ENCODE assay signal across 16 mouse cellular contexts in the genomic region with DNA sequence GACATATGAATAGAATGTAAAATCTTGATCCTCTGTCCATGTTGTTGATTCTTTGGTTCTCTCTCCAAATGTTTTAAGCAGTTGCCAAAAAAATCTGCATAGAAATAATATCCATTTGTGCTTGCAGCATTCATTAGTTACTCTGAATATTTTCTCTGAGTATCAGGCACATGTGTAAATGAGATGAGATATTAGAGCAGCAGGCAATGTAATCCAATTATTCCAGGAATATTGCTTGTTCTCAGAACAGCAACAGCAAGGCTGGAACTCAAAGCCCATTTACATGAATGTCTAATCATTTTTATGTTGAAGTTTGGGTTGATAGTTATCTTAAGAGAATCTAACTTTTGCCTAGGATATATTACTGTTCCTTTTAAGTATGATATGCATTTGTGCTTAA.
DNase-seq lines count a peak whose midpoint lies in the region; ATAC-seq and TF ChIP-seq lines count a peak whose summit lies in the region.
"Had no signal": no experiment of that assay in that cellular context is flagged by ENCODE, and none has a peak within 500 bp of the region (broad histone marks: within the 10 kb centered on the region; RNA-seq: fewer than 3 reads in every experiment).

No protein-coding gene starts in this region.

- TF ChIP-seq CTCF in forebrain, postnatal 0 days (IDR thresholded peaks at IDR 0.05; ENCODE audit: low read depth), result no peak
- no peak for TF ChIP-seq CTCF in brain, embryonic 14.5 days (IDR thresholded peaks at IDR 0.05; ENCODE audit: borderline replicate concordance, extremely low read depth, insufficient read depth, insufficient read length)

- no peak overlapping the region for H3K9ac ChIP-seq in forebrain, embryonic 14.5 days (ENCODE audit: low read length)
- H3K9ac ChIP-seq in forebrain, postnatal 0 days, result no peak overlapping the region
- H3K9ac ChIP-seq in forebrain, embryonic 16.5 days (replicated peaks; ENCODE audit: low read depth, low read length), result no peak overlapping the region
- no peak overlapping the region for H3K9ac ChIP-seq in forebrain, embryonic 12.5 days
- no peak overlapping the region for H3K9ac ChIP-seq in kidney, embryonic 16.5 days (replicated peaks; ENCODE audit: low read length)
- H3K9ac ChIP-seq: embryonic facial prominence, embryonic 12.5 days had no signal

- H3K4me2 ChIP-seq in forebrain, embryonic 14.5 days (ENCODE audit: low read length), result no peak overlapping the region
- H3K4me2 ChIP-seq in forebrain, postnatal 0 days (ENCODE audit: low read depth), result no peak overlapping the region
- no peak overlapping the region for H3K4me2 ChIP-seq in forebrain, embryonic 16.5 days (ENCODE audit: low read length)
- H3K4me2 ChIP-seq in forebrain, embryonic 12.5 days, result no peak overlapping the region
- no peak overlapping the region for H3K4me2 ChIP-seq in kidney, embryonic 16.5 days (replicated peaks; ENCODE audit: low read depth, low read length)
- H3K4me2 ChIP-seq: embryonic facial prominence, embryonic 12.5 days had no signal

- no peak overlapping the region for H3K27ac ChIP-seq in forebrain, embryonic 14.5 days (ENCODE audit: low read depth, low read length)
- H3K27ac ChIP-seq in forebrain, postnatal 0 days (ENCODE audit: low read depth, low read length), result no peak overlapping the region
- no peak overlapping the region for H3K27ac ChIP-seq in forebrain, embryonic 16.5 days (ENCODE audit: low read length)
- no peak overlapping the region for H3K27ac ChIP-seq in forebrain, embryonic 12.5 days
- no peak overlapping the region for H3K27ac ChIP-seq in kidney, embryonic 16.5 days (ENCODE audit: low read length)
- H3K27ac ChIP-seq: embryonic facial prominence, embryonic 10.5 days; embryonic facial prominence, embryonic 12.5 days had no signal

- no peak for TF ChIP-seq POLR2A in brain, embryonic 14.5 days (IDR thresholded peaks at IDR 0.05; ENCODE audit: borderline replicate concordance, extremely low read depth, insufficient read depth, insufficient read length, poor library complexity, severe bottlenecking)

- no peaks in the 10 kb centered on the region for H3K36me3 ChIP-seq in forebrain, embryonic 14.5 days (ENCODE audit: control insufficient read depth, insufficient read depth, low read length)
- no peaks in the 10 kb centered on the region for H3K36me3 ChIP-seq in forebrain, postnatal 0 days (ENCODE audit: insufficient read depth)
- H3K36me3 ChIP-seq in forebrain, embryonic 16.5 days (ENCODE audit: control insufficient read depth, insufficient read depth), result no peaks in the 10 kb centered on the region
- no peaks in the 10 kb centered on the region for H3K36me3 ChIP-seq in forebrain, embryonic 12.5 days (replicated peaks)
- no peaks in the 10 kb centered on the region for H3K36me3 ChIP-seq in kidney, embryonic 16.5 days (ENCODE audit: insufficient read depth, low read length)
- H3K36me3 ChIP-seq: embryonic facial prominence, embryonic 10.5 days; embryonic facial prominence, embryonic 12.5 days had no signal

- no peaks in the 10 kb centered on the region for H3K9me3 ChIP-seq in forebrain, embryonic 14.5 days (replicated peaks; ENCODE audit: control insufficient read depth, low read length)
- H3K9me3 ChIP-seq in forebrain, postnatal 0 days (ENCODE audit: low read length), result no peaks in the 10 kb centered on the region
- no peaks in the 10 kb centered on the region for H3K9me3 ChIP-seq in forebrain, embryonic 16.5 days (ENCODE audit: control insufficient read depth, low read length)
- no peaks in the 10 kb centered on the region for H3K9me3 ChIP-seq in forebrain, embryonic 12.5 days
- no peaks in the 10 kb centered on the region for H3K9me3 ChIP-seq in kidney, embryonic 16.5 days (ENCODE audit: low read length)
- H3K9me3 ChIP-seq: embryonic facial prominence, embryonic 10.5 days; embryonic facial prominence, embryonic 12.5 days had no signal

- no peaks in the 10 kb centered on the region for H3K4me1 ChIP-seq in forebrain, embryonic 14.5 days (ENCODE audit: control insufficient read depth, insufficient read depth, low read length)
- H3K4me1 ChIP-seq in forebrain, postnatal 0 days (ENCODE audit: insufficient read depth), result no peaks in the 10 kb centered on the region
- 0 out of 2 replicates have a peak, but pooled peaks cover 2% of the 10 kb centered on the region for H3K4me1 ChIP-seq in forebrain, embryonic 16.5 days (replicated peaks; ENCODE audit: control insufficient read depth, insufficient read depth, low read length)
- no peaks in the 10 kb centered on the region for H3K4me1 ChIP-seq in forebrain, embryonic 12.5 days
- H3K4me1 ChIP-seq in kidney, embryonic 16.5 days (ENCODE audit: insufficient read depth, low read length), result no peaks in the 10 kb centered on the region
- H3K4me1 ChIP-seq: embryonic facial prominence, embryonic 10.5 days; embryonic facial prominence, embryonic 12.5 days had no signal

- ATAC-seq in forebrain, embryonic 14.5 days, result no peak
- ATAC-seq in forebrain, postnatal 0 days, result no peak
- peak; percentile 66 for ATAC-seq in forebrain, embryonic 16.5 days
- no peak for ATAC-seq in forebrain, embryonic 12.5 days (ENCODE audit: low FRiP score)
- ATAC-seq in kidney, embryonic 16.5 days (ENCODE audit: low FRiP score, low TSS enrichment), result no peak

- no peaks in the 10 kb centered on the region for H3K27me3 ChIP-seq in forebrain, embryonic 14.5 days (replicated peaks; ENCODE audit: control insufficient read depth, insufficient read depth, low read length)
- no peaks in the 10 kb centered on the region for H3K27me3 ChIP-seq in forebrain, postnatal 0 days (ENCODE audit: insufficient read depth, low read length)
- no peaks in the 10 kb centered on the region for H3K27me3 ChIP-seq in forebrain, embryonic 16.5 days (replicated peaks; ENCODE audit: control insufficient read depth, insufficient read depth, low read length)
- H3K27me3 ChIP-seq in forebrain, embryonic 12.5 days, result no peaks in the 10 kb centered on the region
- H3K27me3 ChIP-seq in kidney, embryonic 16.5 days (ENCODE audit: insufficient read depth, low read length), result no peaks in the 10 kb centered on the region
- H3K27me3 ChIP-seq: embryonic facial prominence, embryonic 12.5 days had no signal

- no peak overlapping the region for H3K4me3 ChIP-seq in forebrain, embryonic 14.5 days (ENCODE audit: low read depth, low read length)
- no peak overlapping the region for H3K4me3 ChIP-seq in forebrain, postnatal 0 days (ENCODE audit: low read depth, low read length)
- H3K4me3 ChIP-seq in forebrain, embryonic 16.5 days (replicated peaks; ENCODE audit: low read length), result no peak overlapping the region
- no peak overlapping the region for H3K4me3 ChIP-seq in forebrain, embryonic 12.5 days (replicated peaks)
- no peak overlapping the region for H3K4me3 ChIP-seq in kidney, embryonic 16.5 days (ENCODE audit: low read length)
- H3K4me3 ChIP-seq: embryonic facial prominence, embryonic 10.5 days; embryonic facial prominence, embryonic 12.5 days had no signal

- peak; percentile 28 for DNase-seq in forebrain, embryonic 14.5 days (ENCODE audit: low spot score)
- DNase-seq in forebrain, postnatal 0 days, result no peak
- peak; percentile 35 for DNase-seq in brain, embryonic 14.5 days (ENCODE audit: low read depth)
- DNase-seq: adrenal gland, adult 2 months; adrenal gland, postnatal 10 days; adrenal gland, postnatal 25 days; cerebellum, adult 11-12 months; cerebellum, adult 2 months; cerebellum, adult 9-10 months; cerebellum, postnatal 10 days; cerebellum, postnatal 25 days had no signal
